Mouse (Mus musculus) limb, embryonic 10.5 days (tissue): ENCODE results near the gene Klhl29. TPM values are rescaled to one million over a fixed set of nuclear protein-coding genes. Genes with fewer than 3 reads are reported as not detected.

ENCODE experiments used
- DNase-seq: peaks from one replicate; pipeline ENCODE4 v3.0.0-alpha.2; 2017; ENCODE audit warnings: low spot score
- H3K27ac ChIP-seq: fragments of 300-500 bp; sonication (generic); 2 replicates; pipeline ENCODE4 v1.5.1; 2016; ENCODE audit warnings: mild to moderate bottlenecking
- H3K27me3 ChIP-seq: fragments of 300-500 bp; sonication (generic); 2 replicates; pipeline ENCODE4 v1.6.1; 2016; ENCODE audit warnings: low read depth, mild to moderate bottlenecking; ENCODE audit not compliant: poor library complexity, severe bottlenecking
- H3K36me3 ChIP-seq: fragments of 300-500 bp; sonication (generic); 2 replicates; pipeline ENCODE4 v1.6.1; 2016; ENCODE audit warnings: mild to moderate bottlenecking, moderate library complexity
- H3K4me1 ChIP-seq: fragments of 300-500 bp; sonication (generic); 2 replicates; pipeline ENCODE4 v1.6.1; 2016
- H3K4me3 ChIP-seq: fragments of 300-500 bp; sonication (generic); 2 replicates; pipeline ENCODE4 v1.5.1; 2016; ENCODE audit warnings: mild to moderate bottlenecking, moderate library complexity
- H3K9me3 ChIP-seq: fragments of 300-500 bp; sonication (generic); replicated peaks from 2 replicates; pipeline ENCODE4 v1.6.1; 2016; ENCODE audit warnings: mild to moderate bottlenecking
- WGBS: fragments of 180-500 bp; shearing (Covaris S2); methylation state at CpG from one replicate; pipeline ENCODE4 v1.1.7; 2016; 5-methylcytosine and 5-hydroxymethylcytosine counted together
- polyA plus RNA-seq: library from polyadenylated mRNA; unstranded; fragments of >200 nt; fragmentation: Nextera tagmentation; extraction: Ambion mirVana; gene quantifications from 2 replicates; pipeline ENCODE4 v1.2.1, GENCODE M21; 2016

Gene Klhl29
- polyA plus RNA-seq, 1 experiment from 2014 or later: 1.4 TPM

DNA sequence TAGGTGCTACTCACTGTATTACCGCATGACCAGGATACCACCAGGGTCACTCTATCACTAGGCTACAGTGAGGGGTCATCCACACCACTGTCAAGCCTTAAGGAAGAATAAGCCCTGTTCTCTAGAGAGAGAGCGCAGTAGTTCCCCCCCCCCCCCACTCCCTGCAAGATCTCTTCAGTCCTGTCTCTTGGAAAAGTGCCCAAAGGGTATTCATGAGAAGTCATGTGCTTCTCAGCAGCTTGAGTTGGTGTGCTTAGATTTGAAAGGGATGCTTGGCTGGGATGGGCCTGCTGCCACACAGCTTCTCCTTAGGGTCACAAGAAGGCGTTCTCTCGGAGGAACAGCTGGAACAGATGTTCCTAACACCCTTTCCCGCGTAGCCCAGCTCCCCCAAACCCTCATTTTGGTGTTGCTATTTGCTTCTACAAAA is 100.0 kb downstream of the Klhl29 start:
- 0 out of 2 replicates have a peak overlapping the region, but pooled peaks have one; percentile 26 for H3K27ac ChIP-seq
- 81% methylated on average over 6 of the region's 6 CpGs for WGBS
- H3K9me3 ChIP-seq: no peaks in the 10 kb centered on the region
- no peaks in the 10 kb centered on the region for H3K36me3 ChIP-seq
- H3K4me1 ChIP-seq: peaks cover 28% of the 10 kb centered on the region
- DNase-seq: no peak
- H3K4me3 ChIP-seq: no peak overlapping the region
- no peaks in the 10 kb centered on the region for H3K27me3 ChIP-seq

GRCm38 (mm10) chr12:5274519-5274944 is 101.0 kb downstream of the Klhl29 start:
- H3K4me3 ChIP-seq: no peak overlapping the region

GRCm38 (mm10) chr12:5273316-5274047 is 102.0 kb downstream of the Klhl29 start:
- no peak overlapping the region for H3K4me3 ChIP-seq
- H3K27me3 ChIP-seq: no peaks in the 10 kb centered on the region
- no peaks in the 10 kb centered on the region for H3K36me3 ChIP-seq
- 84% methylated on average over 4 of the region's 4 CpGs for WGBS
- H3K9me3 ChIP-seq: no peaks in the 10 kb centered on the region
- H3K4me1 ChIP-seq: peaks cover 32% of the 10 kb centered on the region
- no peak for DNase-seq
- peak overlapping the region; percentile 25; the same call in 1 of the 2 replicates for H3K27ac ChIP-seq

More at GRCm38 (mm10) chr12:5274519-5274944, 101.0 kb downstream of the Klhl29 start:
- Histone ChIP-seq H3K27ac (peak overlapping the region; percentile 26; the same call in 1 of the 2 replicates), H3K27me3 (no peaks in the 10 kb centered on the region), H3K9me3 (no peaks in the 10 kb centered on the region), H3K36me3 (no peaks in the 10 kb centered on the region), H3K4me1 (peaks cover 24% of the 10 kb centered on the region)
- WGBS: 63% methylated on average over 8 of the region's 8 CpGs
- peak; percentile 44 for DNase-seq

GRCm38 (mm10) chr12:5270527-5270926 is 105.0 kb downstream of the Klhl29 start:
- Histone ChIP-seq H3K4me3 (no peak overlapping the region), H3K4me1 (peaks cover 43% of the 10 kb centered on the region), H3K27me3 (no peaks in the 10 kb centered on the region), H3K27ac (no peak overlapping the region), H3K36me3 (no peaks in the 10 kb centered on the region), H3K9me3 (no peaks in the 10 kb centered on the region)
- WGBS: 88% methylated on average over 3 of the region's 3 CpGs
- no peak for DNase-seq

DNA sequence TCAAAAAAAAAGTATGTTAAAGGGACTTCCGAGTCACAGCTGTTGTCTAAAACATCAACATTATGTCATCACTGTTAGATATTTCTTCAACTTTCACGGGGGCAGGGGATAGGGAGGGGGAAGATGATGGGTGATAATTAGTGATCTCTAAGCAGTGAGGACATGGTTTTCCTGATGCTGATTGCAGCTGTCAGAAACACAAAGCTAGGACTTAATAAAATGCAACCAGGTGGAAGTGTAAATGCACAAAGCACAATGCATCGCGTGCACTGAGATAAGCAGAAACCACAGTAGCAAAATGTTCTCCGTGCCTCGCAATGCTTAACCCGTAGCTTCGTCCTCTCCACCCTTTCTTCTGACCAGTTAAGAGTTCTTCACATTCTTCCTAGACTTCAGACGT is 105.5 kb downstream of the Klhl29 start:
- no peak for DNase-seq
- no peaks in the 10 kb centered on the region for H3K9me3 ChIP-seq
- H3K4me3 ChIP-seq: no peak overlapping the region
- 81% methylated on average over 9 of the region's 9 CpGs for WGBS
- H3K4me1 ChIP-seq: peaks cover 37% of the 10 kb centered on the region
- H3K36me3 ChIP-seq: no peaks in the 10 kb centered on the region
- no peaks in the 10 kb centered on the region for H3K27me3 ChIP-seq
- no peak overlapping the region for H3K27ac ChIP-seq

DNA sequence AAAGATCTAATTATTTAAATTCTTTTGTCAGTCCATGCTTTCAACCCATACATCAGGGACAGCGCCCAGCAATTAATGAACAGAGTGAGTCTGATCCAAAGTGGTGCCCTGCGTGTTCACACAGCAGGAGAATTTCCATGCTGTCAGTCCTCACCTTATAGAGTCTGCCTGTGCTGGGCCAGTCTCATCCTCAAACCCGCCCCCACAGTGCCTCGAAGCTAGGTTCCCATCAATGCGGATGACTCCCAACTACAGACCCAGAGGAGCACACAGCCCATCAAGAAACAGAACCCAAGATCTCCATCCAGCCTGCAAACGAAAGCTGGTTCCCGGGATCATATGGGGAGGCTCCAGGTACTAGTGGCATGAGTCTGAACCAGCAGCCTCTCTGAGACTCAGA is 106.4 kb downstream of the Klhl29 start:
- Histone ChIP-seq H3K4me3 (no peak overlapping the region), H3K27ac (peak overlapping the region; percentile 50; the same call in 1 of the 2 replicates), H3K4me1 (peaks cover 29% of the 10 kb centered on the region), H3K27me3 (no peaks in the 10 kb centered on the region), H3K9me3 (no peaks in the 10 kb centered on the region), H3K36me3 (no peaks in the 10 kb centered on the region)
- DNase-seq: no peak
- 88% methylated on average over 7 of the region's 7 CpGs for WGBS

DNA sequence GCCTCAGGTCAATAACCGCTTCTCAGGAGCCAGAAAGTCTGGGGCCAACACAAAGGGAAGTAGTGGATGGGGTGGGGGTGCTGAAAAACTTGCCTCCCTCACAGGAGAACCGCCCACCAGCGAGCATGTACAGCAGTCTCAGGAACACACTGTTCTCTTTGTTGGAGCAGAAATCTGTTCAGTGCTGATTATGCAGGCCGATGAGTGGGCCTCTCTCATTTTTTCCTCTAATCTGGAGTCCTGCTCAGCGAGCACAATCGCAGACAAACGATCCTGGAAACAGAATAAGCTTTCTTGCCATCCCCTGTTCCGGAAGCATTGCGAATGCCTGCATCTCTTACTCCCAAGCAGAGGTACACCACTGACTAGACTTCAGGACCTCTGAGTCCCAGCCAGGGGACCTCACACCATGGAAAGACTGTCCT is 107.3 kb downstream of the Klhl29 start:
- peak; percentile 47 for DNase-seq
- no peak overlapping the region for H3K4me3 ChIP-seq
- WGBS: 67% methylated on average over 9 of the region's 9 CpGs
- no peaks in the 10 kb centered on the region for H3K9me3 ChIP-seq
- H3K27me3 ChIP-seq: no peaks in the 10 kb centered on the region
- peaks cover 29% of the 10 kb centered on the region for H3K4me1 ChIP-seq
- H3K27ac ChIP-seq: peak overlapping the region; percentile 79
- no peaks in the 10 kb centered on the region for H3K36me3 ChIP-seq

DNA sequence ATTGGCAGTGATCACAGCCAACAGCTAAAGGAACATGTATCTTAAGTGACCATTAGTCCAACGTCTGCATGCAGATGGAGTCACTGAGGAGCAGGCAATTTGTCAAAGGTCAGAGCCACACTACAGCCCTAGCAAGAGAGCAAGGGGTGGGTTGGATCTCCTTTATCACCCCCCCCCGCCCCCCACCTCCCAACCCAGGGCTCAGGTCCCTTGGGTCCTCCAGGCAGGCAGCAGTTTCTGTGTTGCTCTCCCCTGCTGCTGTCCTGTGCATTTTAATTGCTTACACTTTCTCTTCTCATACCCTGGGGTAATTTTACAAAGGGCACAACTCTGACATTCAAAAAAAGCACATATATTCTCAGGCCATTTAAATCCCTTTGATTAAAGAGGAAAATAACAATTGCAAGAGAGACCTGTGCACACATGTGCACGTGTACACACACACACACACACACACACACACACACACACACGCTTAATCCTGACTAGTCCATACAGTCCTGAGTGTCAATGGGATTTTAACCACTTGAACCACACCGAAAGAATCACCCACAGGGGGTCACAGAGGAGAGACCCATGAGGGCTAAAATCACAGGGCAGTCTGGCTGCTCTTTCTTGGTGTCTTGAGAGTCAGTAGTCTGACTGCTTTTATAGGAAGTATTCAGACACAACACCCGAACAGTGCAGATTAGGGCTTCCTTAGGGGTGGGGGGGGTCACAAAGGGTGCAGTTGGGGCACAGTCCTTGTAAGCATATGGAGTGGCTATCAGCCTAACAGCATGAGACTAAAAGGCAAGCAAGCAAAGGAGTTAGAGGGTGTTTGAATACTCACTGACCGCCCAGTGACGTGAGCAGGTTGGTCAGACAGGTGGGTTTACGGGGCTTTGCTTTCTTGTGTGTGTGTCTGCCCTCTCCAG is 108.0 kb downstream of the Klhl29 start:
- Histone ChIP-seq H3K4me1 (peaks cover 29% of the 10 kb centered on the region), H3K27me3 (no peaks in the 10 kb centered on the region), H3K36me3 (no peaks in the 10 kb centered on the region), H3K27ac (peak overlapping the region; percentile 79), H3K9me3 (no peaks in the 10 kb centered on the region), H3K4me3 (no peak overlapping the region)
- no peak for DNase-seq
- 70% methylated on average over 9 of the region's 9 CpGs for WGBS

DNA sequence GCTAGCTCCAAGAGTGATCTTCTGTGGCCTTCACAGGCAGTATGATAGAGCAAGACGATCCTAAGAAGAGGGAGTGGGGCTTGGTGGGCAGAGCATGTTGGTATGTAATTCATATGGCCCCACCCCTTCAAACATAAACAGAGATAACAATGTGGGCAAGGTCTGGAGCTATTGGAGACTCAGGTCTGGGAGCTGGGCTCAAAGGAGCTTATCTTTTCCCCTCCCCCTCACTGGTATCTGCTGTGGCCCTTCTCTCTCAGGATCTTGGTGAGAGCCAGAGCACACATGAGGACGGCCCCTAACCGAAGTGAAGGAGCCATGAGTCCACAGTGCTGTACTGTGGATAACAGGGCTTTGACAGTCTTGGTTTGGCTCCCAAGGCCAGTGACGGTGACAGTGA is 108.7 kb downstream of the Klhl29 start:
- DNase-seq: no peak
- Histone ChIP-seq H3K9me3 (no peaks in the 10 kb centered on the region), H3K36me3 (no peaks in the 10 kb centered on the region), H3K4me1 (peaks cover 37% of the 10 kb centered on the region), H3K27me3 (no peaks in the 10 kb centered on the region), H3K4me3 (no peak overlapping the region), H3K27ac (peak overlapping the region; percentile 79)
- 84% methylated on average over 4 of the region's 4 CpGs for WGBS

- 86% methylated on average over 4 of the region's 4 CpGs for WGBS
- Histone ChIP-seq H3K27ac (no peak overlapping the region), H3K4me3 (no peak overlapping the region), H3K36me3 (no peaks in the 10 kb centered on the region), H3K4me1 (peaks cover 30% of the 10 kb centered on the region), H3K27me3 (no peaks in the 10 kb centered on the region), H3K9me3 (no peaks in the 10 kb centered on the region)
- no peak for DNase-seq
Measured at GRCm38 (mm10) chr12:5261476-5261875, 114.0 kb downstream of the Klhl29 start.

- no peaks in the 10 kb centered on the region for H3K27me3 ChIP-seq
- no peak for DNase-seq
- H3K27ac ChIP-seq: no peak overlapping the region
- H3K9me3 ChIP-seq: no peaks in the 10 kb centered on the region
- no peak overlapping the region for H3K4me3 ChIP-seq
- 90% methylated on average over 3 of the region's 3 CpGs for WGBS
- no peaks in the 10 kb centered on the region for H3K36me3 ChIP-seq
- peaks cover 46% of the 10 kb centered on the region for H3K4me1 ChIP-seq
Measured at GRCm38 (mm10) chr12:5258779-5259178, 116.7 kb downstream of the Klhl29 start.

- WGBS: 72% methylated on average over 4 of the region's 4 CpGs
- Histone ChIP-seq H3K9me3 (no peaks in the 10 kb centered on the region), H3K4me1 (peaks cover 53% of the 10 kb centered on the region)
Measured at GRCm38 (mm10) chr12:5257174-5257573, 118.3 kb downstream of the Klhl29 start.

DNA sequence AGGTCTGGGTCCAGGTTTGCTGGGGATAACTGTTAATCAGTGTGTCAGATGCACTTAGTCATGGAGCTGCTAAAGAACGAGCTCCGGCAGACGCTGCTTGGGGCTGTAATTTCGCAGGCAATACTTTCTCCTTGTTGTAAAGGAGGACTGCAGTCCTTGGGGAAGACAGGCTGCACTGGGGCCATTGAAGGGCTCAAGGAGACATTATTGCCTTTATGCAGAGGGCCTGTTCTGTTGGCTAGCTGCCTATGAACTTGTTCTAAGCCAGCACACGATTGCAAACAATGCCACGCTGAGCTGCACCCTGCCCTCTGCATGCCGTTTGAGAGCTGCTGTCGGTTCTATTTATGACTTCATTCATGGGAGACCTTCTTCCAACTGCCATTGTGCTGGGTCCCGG is 120.4 kb downstream of the Klhl29 start:
- Histone ChIP-seq H3K27me3 (no peaks in the 10 kb centered on the region), H3K4me1 (peaks cover 51% of the 10 kb centered on the region), H3K9me3 (no peaks in the 10 kb centered on the region), H3K4me3 (no peak overlapping the region), H3K36me3 (no peaks in the 10 kb centered on the region), H3K27ac (no peak overlapping the region)
- WGBS: 61% methylated on average over 9 of the region's 9 CpGs
- DNase-seq: no peak

More at GRCm38 (mm10) chr12:5257174-5257573, 118.3 kb downstream of the Klhl29 start:
- H3K27ac ChIP-seq: no peak overlapping the region
- H3K4me3 ChIP-seq: no peak overlapping the region
- no peak for DNase-seq
- no peaks in the 10 kb centered on the region for H3K27me3 ChIP-seq
- H3K36me3 ChIP-seq: no peaks in the 10 kb centered on the region
